Mouse (Mus musculus): ENCODE results near the gene Rassf3.

The Rassf3 gene

GRCm38 (mm10) chr10:121476190-121476967, at the start of gene Rassf3:
Gene Rassf3 (minus strand): TSS chr10:121476347.
- peak; percentile 99 for DNase-seq

- no peak for DNase-seq
These were observed 44.9 kb upstream of the Rassf3 start for GRCm38 (mm10) chr10:121520923-121521585.

- DNase-seq: no peak
These were observed 43.6 kb upstream of the Rassf3 start for GRCm38 (mm10) chr10:121519710-121520109.

GRCm38 (mm10) chr10:121516008-121516600, 40.0 kb upstream of the Rassf3 start:
- peak; percentile 95 for DNase-seq

DNA sequence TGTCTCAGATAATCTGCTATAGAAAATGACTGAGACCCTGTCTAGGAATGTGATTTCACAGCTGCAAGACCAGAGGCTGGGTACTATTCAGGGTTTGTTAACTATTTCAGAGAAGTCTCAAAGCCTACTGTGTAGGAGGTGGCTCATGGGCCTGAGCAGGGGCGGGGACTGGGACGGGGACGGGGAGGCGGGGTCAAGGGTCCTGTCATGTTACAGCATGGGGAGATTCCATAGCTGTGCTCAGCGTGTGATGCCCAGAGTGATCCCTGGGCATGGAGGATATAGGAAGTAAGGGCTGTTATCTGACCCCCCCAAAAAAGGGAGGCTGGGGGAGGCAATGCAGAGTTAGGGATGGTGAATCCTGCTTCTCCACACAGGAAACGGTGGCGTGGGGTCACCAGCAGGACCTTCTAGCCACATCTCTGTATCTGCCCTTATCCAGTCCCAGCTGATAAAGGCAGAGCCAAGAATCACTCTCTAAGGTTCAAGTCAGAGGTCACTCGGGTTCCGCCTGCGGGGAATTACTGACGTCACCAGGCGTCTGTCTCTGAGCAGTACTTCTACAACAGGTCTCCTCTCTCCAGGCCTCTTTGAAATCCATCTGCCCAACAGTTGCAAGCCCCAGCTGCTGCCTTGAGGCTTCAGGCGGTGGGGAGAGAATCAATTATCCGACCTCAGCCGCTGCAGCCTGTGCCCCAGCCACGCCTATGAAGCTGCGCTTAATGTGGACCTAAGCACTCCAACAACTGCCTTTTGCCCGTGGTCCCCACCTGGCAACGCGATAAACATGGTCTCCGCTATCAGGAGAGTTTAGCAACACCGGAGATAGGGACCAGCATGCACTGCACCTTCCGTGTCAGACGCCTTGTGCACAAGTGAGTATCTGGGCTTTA, 33.9 kb upstream of the Rassf3 start:
- DNase-seq: peak; percentile 67

- no peak for DNase-seq
These were observed 31.8 kb upstream of the Rassf3 start for GRCm38 (mm10) chr10:121507755-121508544.

DNA sequence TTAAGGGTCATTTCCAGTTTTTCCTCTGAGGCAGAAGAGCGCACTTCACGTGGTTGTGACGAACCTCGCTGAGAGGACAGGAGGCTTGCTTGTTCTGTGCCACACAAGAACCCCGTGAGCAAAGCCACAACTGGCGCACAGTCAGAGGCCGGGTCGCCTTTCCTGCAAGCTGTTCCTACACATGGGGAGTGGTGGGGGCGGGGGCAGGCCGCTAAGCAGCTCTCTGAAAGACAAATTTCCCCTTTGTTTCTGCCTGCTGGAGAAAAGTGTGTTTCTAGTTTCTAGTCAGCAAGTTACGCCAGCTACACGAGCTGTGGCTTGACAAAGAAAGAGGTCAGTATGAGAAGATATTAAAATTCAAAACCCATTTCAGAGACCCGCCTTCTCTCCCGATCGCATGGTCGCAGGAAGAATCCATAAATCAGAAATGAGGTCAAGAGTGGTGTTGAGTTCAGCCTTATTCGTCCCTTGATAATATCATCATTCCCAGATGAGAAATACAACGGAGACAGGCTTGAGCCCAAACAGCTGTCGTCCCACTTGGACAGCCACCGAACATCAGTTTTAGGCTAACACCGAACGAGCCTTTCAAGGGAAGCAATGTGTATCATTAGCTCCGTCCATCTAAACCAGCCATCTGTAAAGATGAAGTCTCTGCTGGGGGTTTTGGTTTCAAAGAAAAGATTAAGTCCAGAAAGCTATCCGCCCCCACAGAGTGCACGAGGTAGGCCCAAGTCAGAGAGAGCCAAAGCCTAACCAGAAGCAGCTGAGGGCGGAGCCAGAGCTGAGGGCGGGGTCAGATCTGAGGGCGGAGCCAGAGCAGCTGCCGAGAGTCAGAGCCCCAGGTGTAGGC, 30.8 kb upstream of the Rassf3 start:
- peak; percentile 82 for DNase-seq

- DNase-seq: no peak
These were observed 29.8 kb upstream of the Rassf3 start for GRCm38 (mm10) chr10:121505929-121506328.

DNA sequence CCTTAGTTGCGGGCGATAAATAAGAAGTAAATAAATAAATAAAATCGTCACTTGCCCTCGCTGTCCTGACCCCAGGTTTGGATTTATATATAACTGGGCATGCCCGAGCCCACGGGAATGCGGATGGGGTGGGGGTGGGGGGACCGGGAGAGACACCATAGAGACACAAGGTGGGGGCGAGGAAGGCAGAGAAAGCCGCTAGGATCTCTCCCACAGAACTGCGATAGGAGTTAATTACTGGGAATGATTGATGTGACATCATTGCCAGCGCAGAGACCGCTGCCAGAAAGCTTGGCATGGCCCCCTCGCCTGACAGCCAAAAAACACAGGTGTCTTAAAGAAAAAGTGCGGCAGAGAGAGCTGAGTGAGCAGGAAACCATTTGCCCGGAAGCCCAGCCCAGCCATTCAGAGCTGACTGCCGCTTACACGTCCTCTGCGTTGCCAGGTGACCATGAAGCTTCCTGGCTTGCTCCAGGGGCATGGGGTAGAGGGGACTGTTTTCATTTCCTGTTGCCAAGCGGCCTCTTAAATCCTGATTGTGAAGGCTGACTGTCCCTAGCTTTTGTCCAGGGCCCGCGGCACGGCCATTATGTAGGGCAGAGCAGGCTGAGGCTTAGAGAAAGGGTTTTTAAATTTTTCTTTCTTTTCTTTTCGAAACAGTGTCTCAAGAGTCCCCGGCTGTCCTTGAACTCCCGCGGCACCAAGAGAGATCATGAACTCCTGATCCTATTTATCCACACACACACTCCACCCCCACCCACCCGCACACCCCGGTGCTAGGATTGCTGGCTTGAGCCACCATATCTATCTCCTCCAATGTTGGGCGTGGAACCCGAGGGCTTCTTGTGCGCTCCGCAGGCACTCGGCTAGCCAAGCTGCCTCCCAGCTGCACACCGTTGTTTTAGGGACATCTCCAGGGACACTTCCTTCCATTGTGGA, 29.1 kb upstream of the Rassf3 start:
- peak; percentile 82 for DNase-seq

- DNase-seq: no peak
These were observed 25.0 kb upstream of the Rassf3 start for GRCm38 (mm10) chr10:121501160-121501559.

DNA sequence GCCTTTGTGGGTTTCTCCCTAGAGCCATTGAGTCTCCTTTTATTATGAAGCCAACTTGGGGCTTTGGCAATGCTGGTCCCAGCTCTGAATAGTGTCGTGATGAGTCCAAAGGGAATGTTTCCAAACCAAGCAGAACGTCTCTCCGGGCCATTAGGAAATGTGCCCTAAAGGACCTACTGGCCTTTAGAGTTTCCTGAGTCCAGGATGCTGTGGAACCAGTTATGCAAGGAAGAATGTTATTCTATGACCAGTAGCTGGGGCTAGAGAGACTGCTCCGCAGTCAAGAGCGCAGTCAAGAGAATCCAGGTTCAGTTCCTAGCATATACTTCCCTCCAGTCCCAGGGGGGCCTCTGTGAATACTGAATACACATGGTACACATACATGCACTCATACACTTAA, 23.9 kb upstream of the Rassf3 start:
- peak; percentile 27 for DNase-seq

DNA sequence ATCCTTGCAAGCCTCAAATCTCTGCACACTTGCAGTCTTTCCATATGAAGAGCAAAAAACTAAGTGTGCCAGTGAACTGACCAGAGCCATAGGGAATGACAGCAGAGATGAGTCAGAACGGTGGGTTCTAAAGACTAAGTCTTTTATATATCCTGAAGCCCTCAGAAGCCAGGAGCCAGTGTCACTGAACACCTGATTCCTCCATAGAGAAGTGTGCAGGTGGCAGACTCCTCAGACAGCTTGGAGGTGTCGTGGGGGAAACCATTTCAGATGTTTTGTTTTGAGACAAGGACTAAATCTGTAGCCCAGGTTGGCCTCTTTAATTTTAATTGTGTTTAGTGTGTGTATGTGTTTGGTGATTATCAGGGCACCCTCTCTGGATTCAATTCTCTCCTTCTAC, 22.9 kb upstream of the Rassf3 start:
- no peak for DNase-seq

- peak; percentile 67 for DNase-seq
These were observed 22.3 kb upstream of the Rassf3 start for GRCm38 (mm10) chr10:121498481-121498904.

- DNase-seq: peak; percentile 35
These were observed 21.8 kb upstream of the Rassf3 start for GRCm38 (mm10) chr10:121497968-121498367.

DNA sequence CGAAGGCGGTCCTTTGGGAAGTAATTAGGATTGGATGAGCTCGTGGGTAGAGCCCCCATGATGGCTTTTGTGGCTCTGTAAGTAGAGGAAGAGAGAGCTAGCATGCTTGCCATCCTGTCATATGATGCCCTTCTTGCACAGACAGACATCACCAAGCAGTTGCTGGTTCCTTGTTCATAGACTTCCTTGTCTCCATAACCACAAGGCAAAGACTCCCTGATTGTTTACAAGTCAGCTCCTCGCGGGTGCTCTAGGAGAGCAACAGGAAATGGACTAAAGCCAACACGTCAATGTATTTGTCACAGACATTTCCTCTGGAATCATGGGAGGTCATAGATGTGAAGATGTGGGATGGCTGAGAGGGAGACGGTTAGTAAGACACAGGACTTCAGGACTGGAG, 20.5 kb upstream of the Rassf3 start:
- DNase-seq: peak; percentile 28

GRCm38 (mm10) chr10:121494163-121494425, 17.9 kb upstream of the Rassf3 start:
- DNase-seq: no peak

DNA sequence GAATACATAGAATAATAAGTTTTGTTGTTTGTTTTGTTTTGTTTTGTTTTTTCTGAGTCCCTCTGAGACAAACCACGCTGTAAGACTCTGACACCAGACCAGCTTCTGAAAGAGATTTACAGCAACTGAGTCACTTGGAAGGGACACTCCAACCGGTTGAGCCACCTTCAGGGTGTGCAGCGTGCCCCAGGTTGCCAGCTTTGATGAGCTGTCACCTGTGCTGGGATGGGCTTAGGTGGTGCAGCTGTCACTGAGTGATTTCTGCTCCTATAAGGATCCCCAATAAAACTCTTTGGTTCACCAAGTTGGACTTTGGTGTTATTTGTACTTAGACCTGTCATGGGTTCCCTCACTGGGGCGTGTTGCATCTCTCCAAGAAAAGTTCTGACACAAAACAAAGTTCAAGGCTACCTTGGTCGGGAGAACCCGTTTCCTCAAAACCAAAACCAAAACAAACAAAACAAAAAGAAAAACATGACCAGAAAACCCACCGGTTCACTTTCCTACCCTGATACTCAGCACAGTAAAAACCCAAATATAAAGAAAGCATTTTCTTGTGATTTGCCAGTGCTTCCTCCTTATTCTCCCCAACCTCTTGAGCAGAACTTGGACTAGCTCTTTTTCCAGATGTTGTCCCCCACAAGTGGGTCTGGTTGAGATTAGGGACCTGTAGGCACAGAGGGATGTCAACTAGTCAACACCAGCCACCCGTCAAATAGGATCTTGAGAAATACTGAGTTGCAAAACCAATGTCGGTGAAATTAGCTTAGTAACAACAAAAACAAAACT, 17.4 kb upstream of the Rassf3 start:
- no peak for DNase-seq

DNA sequence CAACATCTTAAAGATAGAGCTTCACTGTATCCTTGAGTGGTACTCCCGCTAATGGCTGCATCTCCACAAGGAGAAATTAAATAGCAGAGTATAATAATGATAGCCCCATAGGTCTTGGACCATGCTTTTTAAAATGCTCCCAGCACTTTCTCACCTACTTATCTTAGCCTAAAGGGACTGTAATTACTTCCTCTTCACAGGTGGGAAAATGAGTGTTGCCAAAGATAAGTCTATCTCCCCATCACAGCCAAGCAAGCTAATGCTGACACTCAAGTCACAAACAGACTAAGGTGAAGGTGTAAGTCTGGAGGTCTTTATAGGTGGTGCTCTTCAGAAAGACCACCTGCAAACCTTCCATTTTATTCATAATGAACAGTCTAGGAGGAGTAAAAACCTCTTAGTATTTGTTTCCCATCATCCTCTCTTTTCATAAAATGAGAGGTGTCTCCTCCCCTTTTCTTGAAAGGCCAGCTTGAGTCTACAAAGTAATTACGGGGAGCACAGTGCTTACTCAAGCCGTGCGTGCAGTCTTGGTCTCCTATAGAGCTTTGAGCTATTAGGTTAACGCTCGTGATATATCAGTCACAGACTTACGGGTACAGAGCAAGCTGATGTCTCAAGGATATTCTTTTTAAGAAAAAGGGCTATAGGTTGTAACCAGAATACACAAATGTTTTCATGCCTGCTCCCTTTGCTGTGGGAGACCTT, 16.6 kb upstream of the Rassf3 start:
- no peak for DNase-seq

DNA sequence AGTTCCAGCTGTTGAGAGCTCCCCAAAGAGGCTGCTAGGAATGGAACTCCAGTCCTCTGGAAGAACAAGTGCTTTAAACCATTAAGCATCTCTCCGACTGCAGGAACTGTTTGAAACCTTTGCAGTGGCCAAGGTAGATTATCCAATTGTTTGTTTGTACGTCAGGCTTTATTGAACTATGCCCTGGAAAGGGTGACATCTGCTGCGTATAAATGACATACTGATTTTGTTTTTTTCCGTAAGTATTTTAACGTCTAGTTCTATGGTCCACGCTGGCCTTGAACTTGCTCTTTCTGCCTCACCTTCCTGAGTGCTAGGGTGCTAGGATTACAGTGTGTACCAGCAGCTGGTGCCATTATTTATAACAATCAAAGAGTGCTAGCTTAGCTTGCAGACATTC, 13.8 kb upstream of the Rassf3 start:
- no peak for DNase-seq
